Mouse (Mus musculus) cerebellum, adult 2 months (tissue): ENCODE measurements around the gene Srbd1. TPM values are rescaled to one million over a fixed set of nuclear protein-coding genes. Genes with fewer than 3 reads are reported as not detected.

Experiments used
- DNase-seq, 2 experiments: peaks; one replicate each; pipeline ENCODE4 v3.0.0; 2021
- H3K27ac ChIP-seq: fragments of 200-500 bp; 2 replicates; pipeline ENCODE4 v1.5.1; 2012; ENCODE audit warnings: low read length, control low read depth, inconsistent platforms; ENCODE audit not compliant: insufficient read depth
- H3K27me3 ChIP-seq: fragments of 200-500 bp; 2 replicates; pipeline ENCODE4 v1.6.1; 2012; ENCODE audit warnings: inconsistent platforms, mild to moderate bottlenecking, low read length, moderate library complexity; ENCODE audit not compliant: control insufficient read depth, insufficient read depth
- H3K4me1 ChIP-seq: fragments of 200-500 bp; 2 replicates; pipeline ENCODE4 v1.6.1; 2011; ENCODE audit warnings: low read length; ENCODE audit not compliant: control insufficient read depth, insufficient read depth
- H3K4me3 ChIP-seq: fragments of 200-500 bp; replicated peaks from 2 replicates; pipeline ENCODE3; 2011; ENCODE audit warnings: mild to moderate bottlenecking, low read depth, low read length, control low read depth; ENCODE audit not compliant: insufficient read depth
- CTCF ChIP-seq: fragments of 200-500 bp; IDR thresholded peaks from 2 replicates; pipeline ENCODE4 v1.5.1; 2011; ENCODE audit warnings: low read depth, mild to moderate bottlenecking, control low read depth, low read length, moderate library complexity, borderline replicate concordance; ENCODE audit not compliant: insufficient read depth
- POLR2A ChIP-seq: fragments of 200-500 bp; IDR thresholded peaks from 2 replicates; pipeline ENCODE4 v1.6.1; 2011; ENCODE audit warnings: low read length, control low read depth, borderline replicate concordance; ENCODE audit not compliant: insufficient read depth
- WGBS: fragments of 180-500 bp; shearing (Covaris S2); methylation state at CpG from one replicate; pipeline ENCODE4 v1.1.7; 2018; 5-methylcytosine and 5-hydroxymethylcytosine counted together
- polyA plus RNA-seq: library from polyadenylated mRNA; depleted of rRNA; stranded (reverse); fragments of >200 nt; gene quantifications from 2 replicates; pipeline ENCODE4 v1.2.3, GENCODE M21; 2012; rRNA removed

The Srbd1 gene
- polyA plus RNA-seq, 1 experiment = 5.9 TPM

DNA sequence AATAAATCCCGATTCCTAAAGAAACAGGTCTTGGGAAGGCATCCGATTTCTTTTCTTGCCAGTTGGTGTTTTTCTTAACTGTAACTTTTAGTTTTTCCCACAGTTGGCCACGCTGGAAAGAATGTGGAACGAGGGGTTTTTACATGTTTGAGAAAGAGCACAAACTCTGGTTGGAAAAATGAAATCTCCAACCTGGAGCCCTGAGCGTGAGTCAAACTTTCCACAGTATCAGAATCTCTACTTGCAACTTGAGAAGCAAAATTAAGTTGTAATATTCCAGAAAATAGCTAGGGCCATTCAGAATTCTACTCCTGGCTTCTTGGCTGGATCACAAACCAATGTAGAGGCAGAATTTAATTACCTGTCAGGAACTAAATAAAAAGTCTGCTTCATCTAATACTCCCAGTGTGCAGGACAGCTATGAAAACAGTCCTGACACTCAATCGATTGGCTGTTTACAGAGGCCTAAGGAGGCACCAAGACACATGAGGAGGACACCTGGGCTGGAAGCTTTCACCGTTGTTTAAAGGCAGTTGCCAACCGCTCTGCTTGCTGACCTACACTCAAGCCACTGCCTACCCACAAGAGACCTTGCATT is 203.7 kb downstream of the Srbd1 start:
- Histone ChIP-seq H3K4me1 (no peaks in the 10 kb centered on the region), H3K27ac (no peak overlapping the region), H3K27me3 (no peaks in the 10 kb centered on the region), H3K4me3 (no peak overlapping the region)
- 91% methylated on average over 8 of the region's 8 CpGs for WGBS
- no peak for TF ChIP-seq POLR2A
- TF ChIP-seq CTCF = no peak
- no peak for DNase-seq

DNA sequence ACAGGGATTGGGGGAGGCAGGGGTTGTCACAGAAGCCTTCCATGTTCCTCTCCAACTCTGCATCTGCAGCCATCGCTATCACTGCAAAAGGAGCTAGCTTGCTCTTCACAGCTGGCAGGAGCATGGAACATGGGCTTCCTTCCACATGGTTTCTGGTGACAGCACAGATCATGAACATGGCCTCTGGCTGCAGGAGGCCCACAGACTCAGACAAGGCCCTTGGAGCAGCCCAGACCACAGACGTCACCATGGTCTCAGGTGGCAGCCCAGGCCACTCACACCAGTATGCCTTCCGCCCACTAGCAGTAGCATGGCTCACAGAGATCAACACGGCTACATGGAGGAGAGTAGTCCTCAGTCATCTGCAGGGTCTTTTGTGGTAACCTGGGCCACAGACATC is 207.8 kb downstream of the Srbd1 start:
- Histone ChIP-seq H3K27ac (no peak overlapping the region), H3K27me3 (no peaks in the 10 kb centered on the region), H3K4me3 (no peak overlapping the region), H3K4me1 (no peaks in the 10 kb centered on the region)
- TF ChIP-seq CTCF = no peak
- TF ChIP-seq POLR2A = no peak
- WGBS = 92% methylated on average over 4 of the region's 4 CpGs
- no peak for DNase-seq

DNA sequence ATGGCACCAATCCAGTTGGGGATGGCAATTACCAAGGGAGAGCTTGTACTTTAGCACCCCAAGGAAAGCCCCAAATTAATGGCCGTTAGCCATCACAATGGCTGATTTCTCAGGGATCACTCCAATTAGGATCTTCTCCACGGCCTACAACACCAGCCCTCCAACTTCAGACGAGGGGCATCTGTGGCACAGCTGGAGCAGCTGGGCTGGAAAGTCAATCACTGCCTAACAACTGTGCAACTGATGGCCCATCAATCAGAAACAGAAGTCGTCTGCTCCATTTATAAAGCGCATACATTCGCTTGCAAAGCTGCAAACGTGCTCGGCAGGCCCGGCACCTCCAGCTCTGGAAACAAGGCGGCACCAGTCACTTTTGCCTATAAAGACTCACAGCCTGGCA is 209.7 kb downstream of the Srbd1 start:
- no peaks in the 10 kb centered on the region for H3K27me3 ChIP-seq
- H3K4me3 ChIP-seq = no peak overlapping the region
- TF ChIP-seq POLR2A (no peak), CTCF (no peak)
- DNase-seq = no peak
- H3K4me1 ChIP-seq = no peaks in the 10 kb centered on the region
- WGBS = 74% methylated on average over 10 of the region's 10 CpGs
- no peak overlapping the region for H3K27ac ChIP-seq

Other genes starting within 250 kb of the Srbd1 start
- gene Prkce, start 22.6 kb upstream of the Srbd1 start, polyA plus RNA-seq = 53.7 and 53.8 TPM in 2 replicates